Mouse (Mus musculus) ovary, adult 18-20 months (tissue): Measurements from ENCODE around the gene Rassf1.

Experiments
- DNase-seq: peaks from one replicate; pipeline ENCODE4 v3.0.0; 2022; ENCODE audit warnings: low spot score, mixed read lengths

Gene Rassf1

DNA sequence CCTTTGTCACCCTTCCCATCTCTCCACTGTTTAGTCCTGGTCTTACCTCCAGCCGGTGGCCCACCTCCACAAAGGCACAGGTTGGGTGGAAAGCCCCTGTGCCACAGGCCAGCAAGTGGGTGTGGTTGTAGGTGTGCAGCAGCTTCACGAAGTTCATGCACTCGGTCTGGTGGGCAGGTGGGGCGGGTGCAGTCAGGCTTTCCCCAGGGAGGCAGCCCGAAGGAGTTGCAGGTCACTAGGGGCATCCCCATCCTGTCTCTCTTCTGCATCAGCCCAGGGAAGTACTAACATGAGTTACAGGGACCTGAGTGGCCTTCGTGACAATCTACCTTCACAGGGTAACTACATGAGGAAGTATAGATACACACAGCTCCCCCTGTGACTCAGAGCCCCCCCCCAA is 51.9 kb downstream of the Rassf1 start:
- DNase-seq: no peak

DNA sequence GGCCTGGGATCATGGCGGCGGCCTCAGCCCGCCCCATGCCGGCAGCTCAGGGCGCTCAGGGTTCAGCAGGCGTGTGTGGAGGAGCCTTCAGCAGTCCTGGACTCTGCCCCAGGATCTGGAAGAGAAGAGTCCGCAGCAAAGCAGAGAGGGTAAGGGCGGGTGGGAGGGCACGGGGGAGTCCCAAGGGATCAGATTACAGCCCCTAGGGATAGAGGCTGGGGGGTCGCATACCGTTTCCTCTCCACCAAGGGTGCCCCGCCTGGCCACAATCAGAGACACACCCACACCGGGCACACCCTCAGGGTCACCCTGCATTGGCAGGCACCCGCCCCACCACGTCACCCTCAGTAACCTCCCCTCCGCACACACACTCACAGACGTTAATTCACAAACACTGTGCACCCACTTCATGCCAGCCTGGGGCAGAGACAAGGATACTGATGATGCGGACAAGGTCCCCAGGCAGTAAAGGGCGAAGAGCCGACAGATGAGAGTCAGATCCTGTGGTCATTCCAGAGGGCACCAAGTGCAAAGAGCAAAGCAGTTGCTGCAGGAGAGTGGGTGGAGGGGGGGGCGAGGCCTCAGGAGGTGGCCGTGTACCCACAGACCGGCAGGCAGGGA is 53.8 kb downstream of the Rassf1 start:
- DNase-seq: peak; percentile 56

DNA sequence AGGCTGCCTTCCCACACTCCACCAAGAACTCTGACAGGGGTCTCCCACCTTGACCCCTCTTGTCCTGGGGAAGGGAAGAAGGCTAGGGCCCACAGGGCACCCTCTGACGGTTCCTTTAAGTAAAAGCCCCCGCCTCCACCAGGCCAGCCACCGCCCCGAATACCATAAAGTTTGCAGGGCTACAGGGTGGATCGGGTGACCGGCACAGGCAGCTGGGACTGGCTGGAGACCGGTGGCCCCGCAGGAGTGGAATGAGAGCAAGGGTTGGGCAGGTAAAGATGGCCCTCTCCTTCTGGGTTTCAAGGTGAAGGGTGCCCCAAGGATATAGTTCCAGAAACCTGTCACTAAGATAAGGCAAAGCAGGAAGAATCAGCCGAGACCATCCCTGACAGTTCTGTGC is 55.2 kb downstream of the Rassf1 start:
- no peak for DNase-seq

DNA sequence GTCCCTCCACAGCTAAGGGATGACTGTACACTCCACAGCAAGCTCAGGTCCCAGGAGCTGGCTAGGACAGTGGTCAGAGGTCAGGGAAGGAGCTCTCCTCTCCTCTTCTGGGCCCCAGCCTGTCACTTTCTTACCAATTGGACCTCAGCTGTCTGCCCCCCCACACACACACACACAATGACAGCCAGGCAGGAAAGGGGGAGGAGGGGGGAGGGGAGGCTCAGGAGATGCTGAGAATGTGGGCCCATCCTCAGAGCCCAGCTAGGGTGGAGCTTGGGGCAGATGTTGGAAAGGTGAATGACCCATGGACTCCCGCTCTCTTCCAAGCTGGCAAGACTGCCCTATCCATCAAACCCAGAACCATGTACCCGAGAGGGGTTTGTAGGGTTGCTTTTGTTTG is 55.7 kb downstream of the Rassf1 start:
- DNase-seq: no peak

DNA sequence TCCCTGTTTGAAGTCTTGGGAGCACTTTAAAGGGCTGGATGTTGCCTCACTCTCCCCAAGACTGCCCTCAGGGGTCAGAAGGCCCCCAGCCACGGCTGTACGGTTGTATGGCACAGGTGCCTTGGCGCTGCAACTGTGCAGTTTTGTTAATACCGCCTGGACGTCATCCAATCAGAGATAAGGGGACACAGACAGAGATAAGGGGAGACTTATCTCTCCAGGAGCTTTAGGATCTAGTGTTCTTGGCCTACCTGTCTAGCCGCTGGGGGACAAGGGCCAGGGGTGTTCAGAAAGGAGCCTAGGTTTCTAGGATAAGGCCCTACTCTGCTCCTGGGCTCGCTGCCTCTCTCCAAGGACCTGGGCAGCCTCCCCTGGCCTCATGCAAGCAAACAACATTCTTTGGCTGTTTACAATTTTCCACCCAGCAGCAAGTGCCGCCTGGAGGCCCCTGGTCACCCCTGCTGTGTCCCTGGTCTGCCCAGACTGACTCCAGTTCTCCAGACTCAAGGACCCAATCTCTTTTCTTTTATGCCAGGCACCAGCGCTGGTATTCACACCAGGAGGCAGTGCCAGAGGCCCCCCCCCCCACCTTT is 56.4 kb downstream of the Rassf1 start:
- DNase-seq: no peak

DNA sequence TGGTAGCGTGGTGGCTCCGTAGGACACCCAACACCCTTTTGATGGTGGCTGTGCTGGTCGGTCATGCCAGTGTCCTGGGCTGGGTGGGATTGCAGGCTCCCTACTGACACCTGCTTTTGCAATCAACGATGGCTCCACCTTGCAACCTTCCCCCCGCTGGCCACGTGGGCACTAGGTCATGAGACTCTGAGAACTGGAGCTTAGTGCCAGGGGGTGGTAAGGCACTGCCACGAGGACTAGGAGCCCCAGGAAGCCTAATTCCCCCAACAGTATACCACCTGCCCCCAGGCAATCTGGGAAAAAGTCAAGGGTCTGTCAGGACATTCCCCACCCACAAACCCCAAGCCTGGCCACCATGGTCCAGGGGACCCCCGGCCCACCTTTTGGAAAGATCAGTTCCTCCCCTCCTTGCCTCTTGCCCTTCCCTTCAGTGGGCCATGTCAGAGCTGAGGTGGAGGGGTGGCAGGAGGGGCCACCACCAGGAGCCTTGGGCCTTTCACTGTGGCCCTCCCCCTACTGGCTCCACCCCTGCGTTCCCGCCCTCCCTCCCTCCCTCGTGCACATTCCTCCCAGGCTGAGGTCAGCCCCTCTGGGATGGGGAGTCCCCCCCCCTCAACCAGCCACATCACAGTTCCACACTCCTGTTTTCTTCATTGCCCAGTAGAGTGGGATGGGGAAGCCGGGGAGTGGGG is 57.5 kb downstream of the Rassf1 start, which contains the start of gene Sema3b:
Gene Sema3b (minus strand): TSS at position 489 of the 692 bp plus-strand sequence.
- no peak for DNase-seq

DNA sequence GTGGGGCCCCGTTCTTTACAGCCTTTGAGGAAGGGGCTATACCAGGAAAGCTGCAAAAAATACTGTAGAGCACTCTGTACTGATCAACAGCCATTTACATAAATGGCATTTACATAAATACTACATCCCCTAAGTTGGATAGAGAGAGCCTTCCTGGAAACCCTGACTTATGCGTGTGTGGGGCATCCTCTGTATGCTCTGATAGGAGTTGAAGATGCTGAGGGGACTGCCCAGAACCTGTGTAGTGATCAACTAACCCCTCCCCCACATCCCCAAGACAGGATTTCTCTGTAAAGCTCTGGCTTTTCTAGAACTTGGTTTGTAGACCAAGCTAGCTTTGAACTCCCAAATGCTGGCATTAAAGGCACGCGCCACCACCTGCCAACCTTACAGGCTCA is 58.1 kb downstream of the Rassf1 start:
- no peak for DNase-seq

DNA sequence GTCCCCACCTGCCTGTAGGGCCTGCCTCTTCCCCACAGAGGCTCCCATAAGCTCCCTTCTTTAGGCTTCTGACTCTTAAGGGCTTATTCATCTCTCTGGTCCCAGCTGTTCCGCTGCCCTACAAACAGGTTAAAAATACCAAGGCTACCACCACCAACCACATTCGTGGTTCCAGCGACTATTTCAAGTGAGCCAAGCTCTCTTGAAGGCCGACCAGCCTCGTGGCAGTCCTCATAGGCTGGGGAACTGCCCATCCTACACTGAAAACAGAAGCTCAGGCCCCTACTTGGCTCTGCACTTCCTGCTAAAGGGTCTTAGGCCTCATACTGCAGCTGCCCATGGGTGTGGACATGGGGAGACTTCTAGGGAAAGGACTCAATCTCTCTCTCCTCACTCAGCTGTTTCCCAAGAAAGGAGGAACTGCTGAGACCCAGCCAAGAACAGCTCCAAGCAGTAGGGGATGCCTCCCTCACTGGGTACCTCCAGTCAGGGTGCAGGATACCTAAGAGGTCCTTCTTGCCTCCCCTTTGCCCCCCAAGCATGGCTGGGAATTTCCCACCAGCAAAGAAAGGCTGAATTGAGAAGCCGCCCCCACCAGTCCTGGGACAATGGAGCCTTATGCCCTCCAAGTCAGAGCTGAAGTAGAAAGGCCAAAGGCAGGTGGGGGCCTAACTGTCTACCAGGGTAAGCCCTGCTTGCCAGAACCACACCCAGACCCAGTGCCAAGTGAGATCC is 60.3 kb downstream of the Rassf1 start:
- DNase-seq: no peak
